Comparison of ENCODE assay signal across 8 mouse cellular contexts in the genomic region with DNA sequence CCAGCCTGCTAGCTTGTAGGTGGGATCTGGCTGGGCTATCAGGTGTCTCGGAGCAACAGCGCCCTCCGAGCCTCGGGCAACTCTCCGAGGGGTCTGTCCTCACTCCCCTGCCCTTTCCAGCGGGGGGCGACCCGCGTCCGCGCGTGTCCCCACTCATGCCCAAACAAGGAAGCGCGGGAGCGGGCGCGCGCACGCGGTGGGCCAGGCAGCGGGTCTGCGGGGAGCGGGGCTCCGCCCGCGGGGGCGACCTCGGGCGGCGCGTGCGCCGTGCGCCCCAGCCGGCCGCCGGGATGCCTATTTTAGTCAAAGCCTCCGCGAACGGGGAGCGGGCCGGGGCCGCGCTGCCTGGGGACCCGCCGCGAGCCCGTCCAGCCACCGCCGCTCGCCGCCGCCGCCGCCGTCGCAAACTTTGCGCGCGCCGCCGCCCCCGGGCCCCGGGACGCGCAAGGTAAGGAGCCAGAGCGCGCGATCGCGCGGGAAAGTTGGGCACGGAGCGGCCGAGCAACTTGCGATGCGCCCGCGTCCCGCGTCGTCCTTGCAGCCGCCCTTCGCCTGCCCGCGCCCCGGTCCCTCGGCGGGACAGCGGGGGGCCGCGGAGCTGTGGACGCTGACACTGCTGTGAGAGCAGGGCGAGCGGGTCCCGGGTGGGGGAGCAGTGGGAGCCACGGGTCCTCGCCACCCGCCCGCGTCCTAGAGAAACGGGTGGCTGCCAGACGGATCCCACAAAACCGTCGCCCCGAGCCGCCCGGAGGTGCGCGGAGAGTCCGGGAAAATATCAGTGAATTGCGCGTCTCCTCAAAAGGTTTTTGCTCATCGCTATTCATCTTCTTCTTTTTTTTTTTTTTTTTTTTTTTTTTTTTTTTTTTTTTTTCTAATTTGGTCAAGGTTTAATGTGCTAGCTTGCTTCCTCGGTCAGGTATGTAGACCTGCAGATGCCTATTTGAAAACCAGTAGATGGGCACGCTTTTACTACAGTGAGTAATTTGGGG. TPM values are rescaled to one million over a fixed set of nuclear protein-coding genes. Genes with fewer than 3 reads are reported as not detected.
DNase-seq lines count a peak whose midpoint lies in the region; ATAC-seq and TF ChIP-seq lines count a peak whose summit lies in the region.

Gene Bves, plus strand, starts transcription at position 339 of the 989 bp plus-strand sequence.

- peak within 1 kb of the TSS; percentile 58 for H3K9ac ChIP-seq in hindbrain, embryonic 14.5 days

- no peaks in the 10 kb centered on the region for H3K36me3 ChIP-seq in hindbrain, embryonic 14.5 days (replicated peaks; ENCODE audit: control insufficient read depth, insufficient read depth)

- peak; percentile 54 to 60 for DNase-seq in cerebellum, postnatal 14 days
- no peak for DNase-seq in cerebellum, adult 9-11 months
- DNase-seq in gastrocnemius, adult 2 months: peak; percentile 84
- DNase-seq in hindbrain, embryonic 14.5 days (ENCODE audit: low spot score): peak; percentile 56
- DNase-seq in liver: peak; percentile 32
- peak; percentile 18 for DNase-seq in ovary, postnatal 14 days (ENCODE audit: low spot score)

- TF ChIP-seq CTCF in bone marrow macrophage, adult 2 months (IDR thresholded peaks at IDR 0.05; ENCODE audit: low read depth, low read length): no peak
- peak; percentile 7; the same call in 1 of the 2 replicates for TF ChIP-seq CTCF in gastrocnemius, adult 2 months (IDR thresholded peaks at IDR 0.05)

- H3K4me2 ChIP-seq in hindbrain, embryonic 14.5 days (replicated peaks): peak within 1 kb of the TSS; percentile 91

- peak within 1 kb of the TSS; percentile 33 for H3K4me3 ChIP-seq in bone marrow macrophage, adult 2 months (ENCODE audit: insufficient read depth, low read length)
- H3K4me3 ChIP-seq in gastrocnemius, adult 2 months: peak within 1 kb of the TSS; percentile 87
- peak within 1 kb of the TSS; percentile 73 for H3K4me3 ChIP-seq in hindbrain, embryonic 14.5 days (replicated peaks; ENCODE audit: low read length)

- 1% methylated on average over 90 of the region's 116 CpGs for WGBS in hindbrain, embryonic 14.5 days

- no peak for TF ChIP-seq POLR2A in bone marrow macrophage, adult 2 months (IDR thresholded peaks at IDR 0.05; ENCODE audit: borderline replicate concordance, low read depth, low read length)

- intact Hi-C loops in gastrocnemius, adult 2 months (cut with DNase I): loop anchor here (5.0 kb wide), 2 partner anchors 48 to 118 kb away; no protein-coding TSS in a partner anchor

- H3K4me1 ChIP-seq in bone marrow macrophage, adult 2 months (ENCODE audit: control insufficient read depth, insufficient read depth, low read length): no peaks in the 10 kb centered on the region
- H3K4me1 ChIP-seq in hindbrain, embryonic 14.5 days (replicated peaks; ENCODE audit: control insufficient read depth, insufficient read depth, low read length): no peaks in the 10 kb centered on the region

- ATAC-seq in hindbrain, embryonic 14.5 days (ENCODE audit: low FRiP score): peak; percentile 78
- no peak for ATAC-seq in erythroid progenitor cell, adult 5-6 weeks (replicated peaks; ENCODE audit: low FRiP score, poor library complexity, severe bottlenecking)

- no peak within 1 kb of the TSS for H3K27ac ChIP-seq in bone marrow macrophage, adult 2 months (ENCODE audit: insufficient read depth, low read depth, low read length)
- peak within 1 kb of the TSS; percentile 91 for H3K27ac ChIP-seq in gastrocnemius, adult 2 months
- no peak within 1 kb of the TSS for H3K27ac ChIP-seq in hindbrain, embryonic 14.5 days

- H3K27me3 ChIP-seq in hindbrain, embryonic 14.5 days (ENCODE audit: control insufficient read depth, insufficient read depth, low read length): peaks cover 15% of the 10 kb centered on the region

- no peaks in the 10 kb centered on the region for H3K9me3 ChIP-seq in hindbrain, embryonic 14.5 days (ENCODE audit: control insufficient read depth, low read length)

RNA-seq across cellular contexts. Expression of gene Bves, which starts in this region (rescaled TPM):
- not detected in 2 replicates for polyA plus RNA-seq in bone marrow macrophage, adult 2 months (2012; ENCODE audit: insufficient read depth, insufficient read length, missing spikeins)
- 10 to 100 TPM; 36.3 to 41.6 TPM for total RNA-seq in gastrocnemius, adult 2 months (2021)
- 2.4 and 2.6 TPM in 2 replicates for polyA plus RNA-seq in hindbrain, embryonic 14.5 days (2014; fragmentation: Nextera tagmentation; extraction: Ambion mirVana)
- total RNA-seq in erythroid progenitor cell, adult 5-6 weeks (2015; ENCODE audit: low replicate concordance): not detected in 2 replicates
- not detected in 2 replicates for total RNA-seq in erythroid progenitor cell, adult 5-6 weeks (2017; ENCODE audit: low replicate concordance)

Comparison
In these comparisons a context has a peak if more than half of its experiments do, and no peak if none do; other contexts are left out.
1. RNA of gene Bves (total RNA-seq): 36.3 to 41.6 TPM in gastrocnemius, adult 2 months; not detected in erythroid progenitor cell, adult 5-6 weeks; every median in the first group is over 10 times any median in the second.
2. H3K4me3 ChIP-seq: peak in every context shown above with its lines; median percentile 87 in gastrocnemius, adult 2 months; 73 in hindbrain, embryonic 14.5 days; 33 in bone marrow macrophage, adult 2 months.